Mouse (Mus musculus) embryonic facial prominence, embryonic 14.5 days (tissue): ENCODE results near the gene Prkaca. TPM values are rescaled to one million over a fixed set of nuclear protein-coding genes. Genes with fewer than 3 reads are reported as not detected.

ENCODE experiments used
- ATAC-seq: fragments of 200-750 bp; cut with Nextera tagmentation; 2 replicates; pipeline ENCODE4 v1.8.0; 2017; ENCODE audit warnings: low read depth, moderate number of reproducible peaks, moderate TSS enrichment
- DNase-seq: peaks from one replicate; pipeline ENCODE4 v3.0.0-alpha.2; 2015; ENCODE audit warnings: low spot score
- H3K27ac ChIP-seq: fragments of 300-500 bp; sonication (generic); replicated peaks from 2 replicates; pipeline ENCODE4 v1.5.1; 2014; ENCODE audit warnings: low read depth, mild to moderate bottlenecking, low read length, moderate library complexity
- H3K27me3 ChIP-seq: fragments of 300-500 bp; sonication (generic); replicated peaks from 2 replicates; pipeline ENCODE4 v1.6.1; 2014; ENCODE audit warnings: low read length; ENCODE audit not compliant: control insufficient read depth, insufficient read depth
- H3K36me3 ChIP-seq: fragments of 300-500 bp; sonication (generic); 2 replicates; pipeline ENCODE4 v1.6.1; 2014; ENCODE audit warnings: low read length, mixed read lengths; ENCODE audit not compliant: control insufficient read depth, insufficient read depth
- H3K4me1 ChIP-seq: fragments of 300-500 bp; sonication (generic); 2 replicates; pipeline ENCODE4 v1.6.1; 2014; ENCODE audit warnings: antibody characterized with exemption, low read length; ENCODE audit not compliant: control insufficient read depth, insufficient read depth
- H3K4me2 ChIP-seq: fragments of 300-500 bp; sonication (generic); 2 replicates; pipeline ENCODE4 v1.6.1; 2014; ENCODE audit warnings: low read depth, mild to moderate bottlenecking, low read length, moderate library complexity, mixed read lengths
- H3K4me3 ChIP-seq: fragments of 300-500 bp; sonication (generic); 2 replicates; pipeline ENCODE4 v1.5.1; 2014; ENCODE audit warnings: low read depth, mild to moderate bottlenecking, low read length
- H3K9ac ChIP-seq: fragments of 300-500 bp; sonication (generic); 2 replicates; pipeline ENCODE4 v1.6.1; 2014; ENCODE audit warnings: low read depth, mild to moderate bottlenecking, low read length, moderate library complexity, mixed read lengths
- H3K9me3 ChIP-seq: fragments of 300-500 bp; sonication (generic); 2 replicates; pipeline ENCODE4 v1.6.1; 2016; ENCODE audit warnings: low read length; ENCODE audit not compliant: control insufficient read depth
- WGBS: fragments of 180-500 bp; shearing (Covaris S2); extraction: QIAGEN DNeasy Blood & Tissue Kit; methylation state at CpG from one replicate; pipeline ENCODE4 v1.1.7; 2014; 5-methylcytosine and 5-hydroxymethylcytosine counted together
- polyA plus RNA-seq: library from polyadenylated mRNA; unstranded; fragments of >200 nt; fragmentation: Nextera tagmentation; extraction: Ambion mirVana; gene quantifications from 2 replicates; pipeline ENCODE4 v1.2.1, GENCODE M21; 2014

The Prkaca gene
- 208 and 247 TPM in 2 replicates for polyA plus RNA-seq

- 1% methylated on average over 25 of the region's 94 CpGs for WGBS
- H3K9me3 ChIP-seq: no peaks in the 10 kb centered on the region
- ATAC-seq (peak; percentile 100), DNase-seq (peak; percentile 100)
- no peaks in the 10 kb centered on the region for H3K27me3 ChIP-seq
- H3K4me2 ChIP-seq: peak within 1 kb of the TSS; percentile 97
- H3K36me3 ChIP-seq: peaks cover 24% of the 10 kb centered on the region
- H3K9ac ChIP-seq: peak within 1 kb of the TSS; percentile 86
- peaks cover 13% of the 10 kb centered on the region for H3K4me1 ChIP-seq
- H3K4me3 ChIP-seq: peak within 1 kb of the TSS; percentile 93
- peak within 1 kb of the TSS; percentile 65 for H3K27ac ChIP-seq
These were observed at the start of gene Prkaca for GRCm38 (mm10) chr8:83972150-83973120. Gene Prkaca (plus strand): TSS chr8:83972993.

- no peak overlapping the region for H3K4me3 ChIP-seq
- H3K9ac ChIP-seq: no peak overlapping the region
- no peaks in the 10 kb centered on the region for H3K27me3 ChIP-seq
- 92% methylated on average over 5 of the region's 5 CpGs for WGBS
- H3K4me2 ChIP-seq: no peak overlapping the region
- no peak overlapping the region for H3K27ac ChIP-seq
- no peaks in the 10 kb centered on the region for H3K9me3 ChIP-seq
- H3K4me1 ChIP-seq: no peaks in the 10 kb centered on the region
- ATAC-seq (no peak), DNase-seq (no peak)
- peaks cover 90% of the 10 kb centered on the region for H3K36me3 ChIP-seq
These were observed 48.2 kb upstream of the Prkaca start for GRCm38 (mm10) chr8:83924585-83924984.

DNA sequence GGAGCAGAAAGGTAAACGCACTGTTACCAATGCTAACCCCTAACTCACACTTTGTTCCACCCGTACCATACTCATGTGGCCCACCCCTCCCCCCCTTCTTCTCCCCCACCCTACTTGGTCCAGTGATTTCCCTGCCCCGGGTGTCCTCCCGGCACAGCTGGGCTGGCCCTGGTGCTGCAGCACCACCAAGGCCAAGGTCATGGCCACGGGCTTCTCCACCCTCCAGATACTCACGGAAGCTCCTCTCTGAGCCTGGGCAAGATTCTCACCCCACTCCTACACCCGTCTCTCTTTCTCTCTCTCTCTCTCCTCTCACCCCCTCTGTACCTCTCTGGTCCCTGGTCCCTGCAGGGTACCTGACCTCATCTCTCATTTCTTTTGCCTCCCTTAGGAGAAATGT, 46.5 kb upstream of the Prkaca start:
- DNase-seq: no peak
- Histone ChIP-seq H3K4me3 (no peak overlapping the region), H3K4me1 (no peaks in the 10 kb centered on the region), H3K9ac (no peak overlapping the region), H3K9me3 (no peaks in the 10 kb centered on the region), H3K4me2 (no peak overlapping the region), H3K27ac (no peak overlapping the region), H3K27me3 (no peaks in the 10 kb centered on the region), H3K36me3 (peaks cover 92% of the 10 kb centered on the region)
- 76% methylated on average over 7 of the region's 7 CpGs for WGBS
- no peak for ATAC-seq

- DNase-seq (no peak), ATAC-seq (no peak)
These were observed 38.6 kb upstream of the Prkaca start for GRCm38 (mm10) chr8:83934222-83934621.

DNA sequence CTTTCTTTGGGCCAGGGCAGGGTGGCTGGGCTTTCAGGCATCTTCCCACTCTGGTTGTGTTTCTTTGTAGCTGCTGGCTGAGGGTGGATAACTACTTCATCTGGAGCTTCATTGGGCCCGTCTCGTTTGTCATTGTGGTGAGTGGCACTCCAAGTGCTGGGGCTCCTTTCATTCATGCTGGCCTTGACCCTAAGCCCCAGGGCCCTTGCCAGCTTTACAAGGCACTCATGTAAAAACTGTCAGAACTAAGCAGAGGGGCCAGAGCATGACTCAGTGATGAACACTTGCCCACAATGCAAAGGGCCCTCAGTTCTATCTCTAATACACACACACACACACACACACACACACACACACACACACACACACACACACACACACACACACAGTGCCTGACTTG, 37.8 kb upstream of the Prkaca start:
- Histone ChIP-seq H3K27me3 (no peaks in the 10 kb centered on the region), H3K36me3 (peaks cover 100% of the 10 kb centered on the region), H3K9ac (no peak overlapping the region), H3K4me1 (no peaks in the 10 kb centered on the region), H3K27ac (no peak overlapping the region), H3K4me3 (no peak overlapping the region), H3K9me3 (no peaks in the 10 kb centered on the region), H3K4me2 (no peak overlapping the region)
- DNase-seq (no peak), ATAC-seq (no peak)
- WGBS: 97% methylated on average over 2 of the region's 2 CpGs

More at GRCm38 (mm10) chr8:83934222-83934621, 38.6 kb upstream of the Prkaca start:
- Histone ChIP-seq H3K36me3 (peaks cover 100% of the 10 kb centered on the region), H3K4me3 (no peak overlapping the region), H3K9me3 (no peaks in the 10 kb centered on the region), H3K9ac (no peak overlapping the region), H3K27me3 (no peaks in the 10 kb centered on the region), H3K27ac (no peak overlapping the region), H3K4me2 (no peak overlapping the region), H3K4me1 (no peaks in the 10 kb centered on the region)
- WGBS: 89% methylated on average over 5 of the region's 5 CpGs

GRCm38 (mm10) chr8:83935435-83935834, 37.4 kb upstream of the Prkaca start:
- WGBS: 93% methylated on average over 8 of the region's 8 CpGs
- H3K9me3 ChIP-seq: no peaks in the 10 kb centered on the region

GRCm38 (mm10) chr8:83937645-83938044, 35.1 kb upstream of the Prkaca start:
- no peak overlapping the region for H3K27ac ChIP-seq

More at GRCm38 (mm10) chr8:83935435-83935834, 37.4 kb upstream of the Prkaca start:
- no peak for ATAC-seq
- Histone ChIP-seq H3K36me3 (peaks cover 99% of the 10 kb centered on the region), H3K4me2 (no peak overlapping the region), H3K27me3 (no peaks in the 10 kb centered on the region), H3K4me1 (no peaks in the 10 kb centered on the region), H3K27ac (no peak overlapping the region), H3K9ac (no peak overlapping the region), H3K4me3 (no peak overlapping the region)
- DNase-seq: no peak

GRCm38 (mm10) chr8:83938330-83938729, 34.5 kb upstream of the Prkaca start:
- 92% methylated on average over 12 of the region's 15 CpGs for WGBS
- Histone ChIP-seq H3K4me1 (no peaks in the 10 kb centered on the region), H3K9me3 (no peaks in the 10 kb centered on the region), H3K27ac (no peak overlapping the region), H3K36me3 (peaks cover 70% of the 10 kb centered on the region), H3K4me2 (no peak overlapping the region), H3K27me3 (no peaks in the 10 kb centered on the region), H3K4me3 (no peak overlapping the region), H3K9ac (no peak overlapping the region)
- DNase-seq (no peak), ATAC-seq (no peak)

More at GRCm38 (mm10) chr8:83937645-83938044, 35.1 kb upstream of the Prkaca start:
- no peak overlapping the region for H3K4me2 ChIP-seq
- peaks cover 76% of the 10 kb centered on the region for H3K36me3 ChIP-seq
- H3K4me1 ChIP-seq: no peaks in the 10 kb centered on the region
- H3K9me3 ChIP-seq: no peaks in the 10 kb centered on the region
- no peaks in the 10 kb centered on the region for H3K27me3 ChIP-seq
- no peak overlapping the region for H3K9ac ChIP-seq
- no peak for ATAC-seq
- DNase-seq: no peak
- no peak overlapping the region for H3K4me3 ChIP-seq
- WGBS: 85% methylated on average over 7 of the region's 7 CpGs
